ENCODE assay signal across 1 mouse cellular context in the genomic region with DNA sequence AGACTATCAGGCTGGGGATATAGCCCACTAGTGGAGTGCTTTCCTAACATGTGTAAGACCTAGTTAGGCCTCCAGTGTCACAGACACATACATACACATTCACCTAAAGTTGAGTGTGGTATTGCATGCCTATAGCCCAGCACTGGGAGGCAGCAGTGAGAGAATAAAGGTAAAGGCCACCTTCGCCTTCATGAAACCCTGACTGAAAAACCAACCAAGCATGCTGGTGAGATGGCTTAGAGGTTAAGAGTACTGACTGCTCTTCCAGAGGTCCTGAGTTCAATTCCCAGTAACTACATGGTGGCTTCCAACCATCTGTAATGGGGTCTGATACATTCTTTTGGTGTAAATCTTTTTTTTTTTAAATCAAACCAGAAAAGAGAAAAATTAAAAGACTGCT.
TF ChIP-seq lines count a peak whose summit lies in the region.

No protein-coding gene starts in this region.

TF ChIP-seq in MEL, 35 proteins besides CTCF, POLR2A, EP300 and RAD21 (continued from another document):
- TF ChIP-seq HCFC1 (IDR thresholded peaks at IDR 0.05; ENCODE audit: low read depth, low read length) (no peak), ZKSCAN1 (IDR thresholded peaks at IDR 0.05; ENCODE audit: low read depth, low read length) (no peak), NELFE (IDR thresholded peaks at IDR 0.05; ENCODE audit: low read depth, low read length) (no peak), ETS1 (IDR thresholded peaks at IDR 0.05; ENCODE audit: low read depth, low read length) (no peak), TCF12 (IDR thresholded peaks at IDR 0.05; ENCODE audit: low read depth, low read length) (no peak), SMC3 (IDR thresholded peaks at IDR 0.05; ENCODE audit: low read depth, low read length) (peak; percentile 21; the same call in 1 of the 2 replicates), CHD1 (IDR thresholded peaks at IDR 0.05; ENCODE audit: low read depth, low read length) (no peak), JUND (IDR thresholded peaks at IDR 0.05; ENCODE audit: low read depth, low read length) (no peak)
